Mouse (Mus musculus) ovary, postnatal 10 days (tissue): ENCODE data around the gene Myct1.

Experiments
- DNase-seq: peaks from one replicate; pipeline ENCODE4 v3.0.0; 2022; ENCODE audit warnings: low spot score

Gene Myct1

GRCm38 (mm10) chr10:5593464-5593863 is at the start of gene Myct1:
Gene Myct1, plus strand, starts transcription at chr10:5593775.
- no peak for DNase-seq

- no peak for DNase-seq
Measured at GRCm38 (mm10) chr10:5546428-5546827, 47.1 kb upstream of the Myct1 start.

- no peak for DNase-seq
Measured at GRCm38 (mm10) chr10:5547769-5548168, 45.8 kb upstream of the Myct1 start.

GRCm38 (mm10) chr10:5548651-5549050 is 44.9 kb upstream of the Myct1 start:
- DNase-seq = no peak

- DNase-seq = no peak
Measured at GRCm38 (mm10) chr10:5549871-5550167, 43.8 kb upstream of the Myct1 start.

- DNase-seq = peak; percentile 8
Measured at GRCm38 (mm10) chr10:5550168-5551021, 43.2 kb upstream of the Myct1 start.

GRCm38 (mm10) chr10:5551382-5551781 is 42.2 kb upstream of the Myct1 start, which contains the start of gene Syne1:
Gene Syne1, minus strand, starts transcription at chr10:5551482.
- no peak for DNase-seq

GRCm38 (mm10) chr10:5554941-5555340 is 38.6 kb upstream of the Myct1 start:
- no peak for DNase-seq

GRCm38 (mm10) chr10:5558808-5559207 is 34.8 kb upstream of the Myct1 start:
- no peak for DNase-seq

GRCm38 (mm10) chr10:5560526-5560925 is 33.0 kb upstream of the Myct1 start:
- DNase-seq = no peak

- DNase-seq = no peak
Measured at GRCm38 (mm10) chr10:5561706-5562105, 31.9 kb upstream of the Myct1 start.

GRCm38 (mm10) chr10:5568991-5569390 is 24.6 kb upstream of the Myct1 start:
- no peak for DNase-seq

GRCm38 (mm10) chr10:5570059-5570458 is 23.5 kb upstream of the Myct1 start:
- DNase-seq = no peak

GRCm38 (mm10) chr10:5571332-5571731 is 22.2 kb upstream of the Myct1 start:
- DNase-seq = no peak

- no peak for DNase-seq
Measured at GRCm38 (mm10) chr10:5573328-5573727, 20.2 kb upstream of the Myct1 start.

GRCm38 (mm10) chr10:5591061-5591460 is 2.5 kb upstream of the Myct1 start:
- no peak for DNase-seq

- no peak for DNase-seq
Measured at GRCm38 (mm10) chr10:5591996-5592395, 1.6 kb upstream of the Myct1 start.

- DNase-seq = no peak
Measured at GRCm38 (mm10) chr10:5594457-5594856, 882 bp downstream of the Myct1 start.

- no peak for DNase-seq
Measured at GRCm38 (mm10) chr10:5596559-5596958, 3.0 kb downstream of the Myct1 start.

GRCm38 (mm10) chr10:5600123-5600522 is 6.5 kb downstream of the Myct1 start:
- peak; percentile 12 for DNase-seq

- DNase-seq = no peak
Measured at GRCm38 (mm10) chr10:5603512-5603911, 9.9 kb downstream of the Myct1 start.

- DNase-seq = no peak
Measured at GRCm38 (mm10) chr10:5604371-5604770, 10.8 kb downstream of the Myct1 start.

GRCm38 (mm10) chr10:5608874-5609273 is 15.3 kb downstream of the Myct1 start:
- no peak for DNase-seq
